Mouse (Mus musculus) kidney, adult 11 months (tissue): ENCODE results near the gene Olfr748.
"Not testable (repeated sequence)": the region's sequence is repeated elsewhere in the genome, so short reads cannot be mapped to it uniquely, and the experiment has no call there.

ENCODE experiments used
- DNase-seq: peaks from one replicate; pipeline ENCODE4 v3.0.0; 2022

Olfr748 gene

DNA sequence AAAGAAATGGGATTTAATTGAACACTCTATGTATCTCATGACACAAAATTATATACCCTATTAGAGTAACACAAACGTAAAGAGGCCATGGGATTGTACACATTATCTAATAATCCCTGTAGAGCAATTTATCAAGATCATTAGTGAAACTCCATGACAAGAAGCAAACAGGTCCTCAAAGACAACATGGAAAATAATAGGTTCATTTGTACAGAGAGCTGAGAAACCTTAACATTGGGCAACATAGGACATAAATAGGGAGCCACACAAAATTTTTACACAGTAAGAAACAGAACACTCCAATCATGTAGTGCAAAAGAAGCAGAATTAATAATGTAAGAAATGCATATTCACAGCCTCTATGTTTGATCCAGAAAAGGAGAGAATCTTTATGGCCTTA is at the start of gene Olfr748:
TSS of gene Olfr748 (plus strand) at position 301 of the 400 bp plus-strand sequence.
- no peak for DNase-seq

- no peak for DNase-seq
Measured at GRCm38 (mm10) chr14:50693106-50693505, 14.1 kb upstream of the Olfr748 start, which contains the start of gene Olfr747. TSS of gene Olfr747 (minus strand) at chr14:50693206.

DNA sequence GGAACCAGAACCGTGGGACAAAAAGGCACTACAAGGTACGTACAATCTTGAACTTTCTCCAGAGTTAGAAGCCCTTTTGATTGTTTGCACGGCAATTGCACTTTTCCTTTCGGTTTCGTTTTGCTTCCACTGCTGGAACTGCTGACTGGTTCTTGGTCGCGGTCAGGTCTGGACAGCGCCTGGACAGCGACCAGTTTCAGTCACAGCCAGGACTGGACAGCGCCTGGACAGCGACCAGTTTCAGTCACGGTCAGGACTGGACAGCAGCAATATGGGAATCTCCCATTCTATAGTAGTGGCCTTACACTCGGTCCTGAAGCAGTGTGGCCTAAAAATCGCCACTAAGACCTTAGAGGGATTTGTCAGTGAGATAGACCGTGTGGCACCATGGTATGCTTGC is 12.7 kb downstream of the Olfr748 start:
- DNase-seq = not testable (repeated sequence)

GRCm38 (mm10) chr14:50722371-50722770 is 15.2 kb downstream of the Olfr748 start:
- DNase-seq = not testable (repeated sequence)

GRCm38 (mm10) chr14:50740334-50740733 is 33.2 kb downstream of the Olfr748 start:
- DNase-seq = no peak

DNA sequence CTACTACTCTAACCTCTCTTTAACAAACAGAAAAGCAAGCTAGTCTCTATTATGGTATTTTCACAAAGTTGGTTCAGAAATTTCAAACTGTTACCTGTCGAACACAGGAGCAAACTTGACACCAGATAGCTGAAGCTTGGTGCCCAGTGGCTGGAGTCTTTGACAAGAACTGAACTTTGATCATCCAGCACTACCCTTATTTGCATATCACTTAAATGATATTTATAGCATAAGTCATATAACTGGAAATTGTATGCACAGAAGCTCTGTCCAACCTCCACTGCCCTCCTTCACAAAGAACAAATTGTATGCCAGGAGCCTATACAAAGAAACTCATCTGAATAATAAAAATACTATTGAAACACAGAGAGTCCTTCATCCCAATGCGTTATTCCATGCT is 34.4 kb downstream of the Olfr748 start:
- no peak for DNase-seq

GRCm38 (mm10) chr14:50744994-50745393 is 37.8 kb downstream of the Olfr748 start, which contains the start of gene Olfr749:
TSS of gene Olfr749 (minus strand) at chr14:50745094.
- no peak for DNase-seq

GRCm38 (mm10) chr14:50758416-50759085 is 51.4 kb downstream of the Olfr748 start:
- DNase-seq = no peak
